Mouse (Mus musculus): Measurements from ENCODE around the gene Sdc4. TPM values are rescaled to one million over a fixed set of nuclear protein-coding genes. Genes with fewer than 3 reads are reported as not detected.

Gene Sdc4
- polyA plus RNA-seq, 1 experiment from 2014 or later: 81.5 TPM

GRCm38 (mm10) chr2:164457942-164458341, 14.3 kb upstream of the Sdc4 start:
- Histone ChIP-seq H3K9me3 (no peaks in the 10 kb centered on the region), H3K27me3 (no peaks in the 10 kb centered on the region), H3K9ac (no peak overlapping the region), H3K4me1 (peaks cover 34% of the 10 kb centered on the region), H3K4me2 (no peak overlapping the region), H3K4me3 (no peak overlapping the region), H3K36me3 (peaks cover 4% of the 10 kb centered on the region; the same call in 1 of the 2 replicates), H3K27ac (no peak overlapping the region)
- ATAC-seq (ENCODE audit: insufficient number of reproducible peaks, insufficient read depth, low FRiP score, low TSS enrichment, low read depth): no peak
- 72% methylated on average over 7 of the region's 7 CpGs for WGBS

- peaks cover 36% of the 10 kb centered on the region for H3K4me1 ChIP-seq
- no peaks in the 10 kb centered on the region for H3K9me3 ChIP-seq
- H3K4me3 ChIP-seq: peak within 1 kb of the TSS; percentile 25
- WGBS: 2% methylated on average over 7 of the region's 7 CpGs
- no peaks in the 10 kb centered on the region for H3K36me3 ChIP-seq
- H3K27me3 ChIP-seq: no peaks in the 10 kb centered on the region
- H3K9ac ChIP-seq: peak within 1 kb of the TSS; percentile 44
- H3K27ac ChIP-seq: peak within 1 kb of the TSS; percentile 22; the same call in 1 of the 2 replicates
- no peak for ATAC-seq (ENCODE audit: insufficient number of reproducible peaks, insufficient read depth, low FRiP score, low TSS enrichment, low read depth)
- H3K4me2 ChIP-seq: peak within 1 kb of the TSS; percentile 53
Observed at GRCm38 (mm10) chr2:164456864-164457300, 13.2 kb upstream of the Sdc4 start, which contains the start of gene Sys1. Gene Sys1, plus strand, starts transcription at chr2:164456964.

GRCm38 (mm10) chr2:164456413-164456812, 12.7 kb upstream of the Sdc4 start:
- H3K4me3 ChIP-seq: peak overlapping the region; percentile 25; the same call in 1 of the 2 replicates
- WGBS: 82% methylated on average over 1 of the region's 1 CpGs
- H3K36me3 ChIP-seq: no peaks in the 10 kb centered on the region
- H3K27me3 ChIP-seq: no peaks in the 10 kb centered on the region
- no peak for ATAC-seq (ENCODE audit: insufficient number of reproducible peaks, insufficient read depth, low FRiP score, low TSS enrichment, low read depth)
- H3K27ac ChIP-seq: peak overlapping the region; percentile 22; the same call in 1 of the 2 replicates
- H3K4me1 ChIP-seq: peaks cover 37% of the 10 kb centered on the region
- H3K9ac ChIP-seq: peak overlapping the region; percentile 44
- H3K9me3 ChIP-seq: no peaks in the 10 kb centered on the region
- H3K4me2 ChIP-seq: peak overlapping the region; percentile 53

GRCm38 (mm10) chr2:164455421-164456190, 11.9 kb upstream of the Sdc4 start:
- H3K27ac ChIP-seq: no peak overlapping the region
- 52% methylated on average over 6 of the region's 6 CpGs for WGBS

GRCm38 (mm10) chr2:164454846-164455245, 11.2 kb upstream of the Sdc4 start:
- H3K4me1 ChIP-seq: peaks cover 40% of the 10 kb centered on the region
- no peaks in the 10 kb centered on the region for H3K36me3 ChIP-seq
- no peaks in the 10 kb centered on the region for H3K9me3 ChIP-seq
- WGBS: 81% methylated on average over 10 of the region's 10 CpGs
- H3K4me2 ChIP-seq: no peak overlapping the region
- H3K27ac ChIP-seq: no peak overlapping the region
- H3K4me3 ChIP-seq: no peak overlapping the region
- no peaks in the 10 kb centered on the region for H3K27me3 ChIP-seq
- no peak overlapping the region for H3K9ac ChIP-seq
- no peak for ATAC-seq (ENCODE audit: insufficient number of reproducible peaks, insufficient read depth, low FRiP score, low TSS enrichment, low read depth)

More at GRCm38 (mm10) chr2:164455421-164456190, 11.9 kb upstream of the Sdc4 start:
- no peaks in the 10 kb centered on the region for H3K36me3 ChIP-seq
- H3K9me3 ChIP-seq: no peaks in the 10 kb centered on the region
- no peak for ATAC-seq (ENCODE audit: insufficient number of reproducible peaks, insufficient read depth, low FRiP score, low TSS enrichment, low read depth)
- H3K9ac ChIP-seq: no peak overlapping the region
- no peak overlapping the region for H3K4me3 ChIP-seq
- H3K27me3 ChIP-seq: no peaks in the 10 kb centered on the region
- peaks cover 38% of the 10 kb centered on the region for H3K4me1 ChIP-seq
- no peak overlapping the region for H3K4me2 ChIP-seq

- no peaks in the 10 kb centered on the region for H3K27me3 ChIP-seq
- no peaks in the 10 kb centered on the region for H3K36me3 ChIP-seq
- H3K4me2 ChIP-seq: no peak overlapping the region
- H3K9ac ChIP-seq: no peak overlapping the region
- H3K4me1 ChIP-seq: peaks cover 49% of the 10 kb centered on the region
- no peak for ATAC-seq (ENCODE audit: insufficient number of reproducible peaks, insufficient read depth, low FRiP score, low TSS enrichment, low read depth)
- WGBS: 63% methylated on average over 7 of the region's 7 CpGs
- no peaks in the 10 kb centered on the region for H3K9me3 ChIP-seq
- no peak overlapping the region for H3K4me3 ChIP-seq
- H3K27ac ChIP-seq: no peak overlapping the region
Observed at GRCm38 (mm10) chr2:164453887-164454500, 10.3 kb upstream of the Sdc4 start.

- H3K27ac ChIP-seq: no peak overlapping the region
- H3K4me2 ChIP-seq: no peak overlapping the region
- no peaks in the 10 kb centered on the region for H3K9me3 ChIP-seq
- H3K9ac ChIP-seq: no peak overlapping the region
- no peaks in the 10 kb centered on the region for H3K36me3 ChIP-seq
- peaks cover 53% of the 10 kb centered on the region for H3K4me1 ChIP-seq
- 83% methylated on average over 14 of the region's 14 CpGs for WGBS
- ATAC-seq (ENCODE audit: insufficient number of reproducible peaks, insufficient read depth, low FRiP score, low TSS enrichment, low read depth): no peak
- no peak overlapping the region for H3K4me3 ChIP-seq
- H3K27me3 ChIP-seq: no peaks in the 10 kb centered on the region
Observed at GRCm38 (mm10) chr2:164453047-164453757, 9.5 kb upstream of the Sdc4 start.

- no peak for ATAC-seq (ENCODE audit: insufficient number of reproducible peaks, insufficient read depth, low FRiP score, low TSS enrichment, low read depth)
- WGBS: 23% methylated on average over 13 of the region's 13 CpGs
- Histone ChIP-seq H3K4me1 (peaks cover 53% of the 10 kb centered on the region), H3K4me2 (peak overlapping the region; percentile 9; the same call in 1 of the 2 replicates), H3K4me3 (no peak overlapping the region), H3K27me3 (no peaks in the 10 kb centered on the region), H3K9ac (no peak overlapping the region), H3K9me3 (no peaks in the 10 kb centered on the region), H3K36me3 (no peaks in the 10 kb centered on the region), H3K27ac (peak overlapping the region; percentile 68)
Observed at GRCm38 (mm10) chr2:164452000-164452676, 8.5 kb upstream of the Sdc4 start.

- Histone ChIP-seq H3K9me3 (no peaks in the 10 kb centered on the region), H3K4me3 (no peak overlapping the region), H3K9ac (no peak overlapping the region), H3K36me3 (no peaks in the 10 kb centered on the region), H3K27me3 (no peaks in the 10 kb centered on the region), H3K27ac (peak overlapping the region; percentile 55), H3K4me1 (peaks cover 33% of the 10 kb centered on the region), H3K4me2 (no peak overlapping the region)
- whole genome bisulfite sequencing: 81% methylated on average over 14 of the region's 14 CpGs
- no peak for ATAC-seq (ENCODE audit: insufficient number of reproducible peaks, insufficient read depth, low FRiP score, low TSS enrichment, low read depth)
Observed at GRCm38 (mm10) chr2:164449341-164450042, 5.8 kb upstream of the Sdc4 start.

- Histone ChIP-seq H3K4me2 (no peak overlapping the region), H3K9me3 (no peaks in the 10 kb centered on the region), H3K9ac (no peak overlapping the region), H3K27me3 (no peaks in the 10 kb centered on the region), H3K36me3 (no peaks in the 10 kb centered on the region), H3K27ac (peak overlapping the region; percentile 55), H3K4me1 (peaks cover 33% of the 10 kb centered on the region), H3K4me3 (no peak overlapping the region)
- ATAC-seq (ENCODE audit: insufficient number of reproducible peaks, insufficient read depth, low FRiP score, low TSS enrichment, low read depth): peak; percentile 33; the same call in 1 of the 2 replicates
- WGBS: 58% methylated on average over 5 of the region's 5 CpGs
Observed at GRCm38 (mm10) chr2:164448921-164449320, 5.2 kb upstream of the Sdc4 start.

Measured in embryonic facial prominence, embryonic 13.5 days (tissue).